Mouse (Mus musculus): Measurements from ENCODE around the gene Elmo3.

Elmo3 gene

DNA sequence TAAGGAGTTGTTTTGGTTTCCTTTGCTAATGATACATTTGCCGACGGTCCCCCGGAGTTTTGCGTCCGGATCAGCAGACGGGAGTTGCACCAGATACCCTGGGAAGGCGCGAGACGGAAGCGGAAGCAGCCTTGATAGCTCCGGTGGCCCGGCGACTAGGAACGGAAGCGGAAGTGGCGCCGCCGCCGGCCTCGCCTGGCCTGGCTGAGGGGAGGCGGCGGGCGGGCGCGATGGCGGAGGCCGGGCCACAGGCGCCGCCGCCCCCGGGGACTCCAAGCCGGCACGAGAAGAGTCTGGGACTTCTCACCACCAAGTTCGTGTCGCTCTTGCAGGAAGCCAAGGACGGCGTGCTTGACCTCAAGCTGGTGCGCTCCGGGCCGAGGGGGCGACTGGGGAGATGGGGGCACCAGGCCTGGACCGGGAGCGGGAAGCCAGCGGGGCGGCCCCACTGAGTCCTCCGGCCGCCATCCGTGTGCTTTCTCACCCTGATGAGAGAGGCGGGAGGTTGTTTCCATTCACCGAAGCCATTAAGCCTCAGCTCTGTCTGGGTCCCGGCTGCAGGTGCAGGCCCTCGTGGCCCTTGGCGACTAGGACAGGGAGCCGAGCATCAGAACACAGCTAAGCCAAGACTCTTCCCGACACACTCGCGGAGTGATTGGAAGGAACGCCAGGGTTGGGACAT lies 7.7 kb upstream of the Elmo3 start, which contains the start of gene E2f4:
Gene E2f4 (plus strand): TSS at position 153 of the 682 bp plus-strand sequence.
- DNase-seq (ENCODE audit: low read depth, low spot score), result peak; percentile 94

DNA sequence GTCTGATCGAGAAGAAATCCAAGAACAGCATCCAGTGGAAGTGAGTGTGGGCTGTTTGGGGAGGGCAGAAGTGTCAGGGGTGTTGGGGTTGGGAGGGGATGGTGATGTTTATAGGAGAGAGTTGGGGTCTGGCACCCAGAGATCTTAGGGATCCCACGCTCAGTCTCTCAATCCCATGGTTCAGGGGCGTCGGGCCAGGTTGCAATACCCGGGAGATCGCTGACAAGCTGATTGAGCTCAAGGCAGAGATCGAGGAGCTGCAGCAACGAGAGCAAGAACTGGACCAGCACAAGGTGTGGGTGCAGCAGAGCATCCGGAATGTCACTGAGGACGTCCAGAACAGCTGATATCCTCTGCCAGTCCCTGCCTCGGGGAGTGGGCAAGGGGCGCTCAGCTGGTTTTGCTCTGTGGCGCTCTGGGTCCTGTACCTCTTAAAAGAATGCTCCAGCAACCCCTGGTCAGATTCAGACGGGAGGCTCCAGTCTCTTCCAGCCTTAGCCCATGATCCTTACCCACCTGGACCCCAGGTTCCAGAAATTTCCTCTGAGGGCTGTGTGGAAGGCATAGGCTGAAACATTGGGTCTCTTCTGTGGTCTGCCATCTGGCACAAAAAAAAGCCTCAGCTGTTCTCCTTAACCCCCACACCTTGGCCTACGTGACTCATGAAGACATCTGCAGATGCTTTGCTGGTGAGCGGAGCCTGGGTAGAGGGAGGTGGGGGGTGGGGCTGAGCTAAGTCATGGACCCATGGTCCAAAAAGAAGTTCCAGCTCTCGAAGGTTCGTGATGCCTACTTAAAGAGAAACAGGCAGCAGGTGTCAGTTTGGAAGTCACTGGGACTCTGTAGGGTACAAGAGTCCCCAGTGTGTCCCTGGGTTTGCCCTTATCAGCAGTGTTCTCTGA lies 6.8 kb upstream of the Elmo3 start:
- DNase-seq (ENCODE audit: low read depth, low spot score), result no peak

DNA sequence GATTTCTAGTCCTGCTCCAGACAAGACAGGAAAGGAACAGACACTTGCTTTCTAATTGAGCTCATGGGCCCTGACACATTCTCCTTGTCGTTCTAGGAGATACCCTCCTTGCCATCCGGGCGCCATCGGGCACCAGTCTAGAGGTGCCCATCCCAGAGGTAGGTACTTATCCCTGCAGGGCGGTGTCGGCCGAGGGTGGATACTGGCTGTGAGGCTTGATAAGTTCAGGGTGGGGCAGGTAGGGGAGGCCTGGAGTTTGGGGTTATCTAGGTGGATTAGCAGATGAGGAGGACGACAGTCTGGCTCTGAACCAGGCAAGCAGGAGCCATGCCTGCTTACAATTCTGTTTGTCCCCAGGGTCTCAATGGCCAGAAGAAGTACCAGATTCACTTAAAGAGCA lies 5.4 kb upstream of the Elmo3 start:
- no peak for DNase-seq (ENCODE audit: low read depth, low spot score)

DNA sequence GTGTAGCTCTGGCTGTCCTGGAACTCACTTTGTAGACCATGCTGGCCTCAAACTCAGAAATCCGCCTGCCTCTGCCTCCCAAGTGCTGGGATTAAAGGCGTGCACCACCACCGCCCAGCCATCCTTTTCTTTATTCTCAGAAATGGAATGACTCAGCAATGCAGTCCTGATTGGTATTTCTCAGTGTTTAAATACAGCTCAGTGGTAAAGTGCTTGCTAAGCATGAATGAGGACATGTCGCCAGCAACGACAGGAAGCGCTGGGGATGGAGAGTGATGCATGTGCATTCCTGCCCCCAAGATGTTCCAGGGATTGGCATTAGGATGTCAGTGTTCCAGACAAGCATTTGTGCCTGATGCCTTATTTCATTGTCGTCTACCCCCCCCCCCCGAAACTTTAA lies 2.0 kb upstream of the Elmo3 start:
- DNase-seq (ENCODE audit: low read depth, low spot score), result no peak

DNA sequence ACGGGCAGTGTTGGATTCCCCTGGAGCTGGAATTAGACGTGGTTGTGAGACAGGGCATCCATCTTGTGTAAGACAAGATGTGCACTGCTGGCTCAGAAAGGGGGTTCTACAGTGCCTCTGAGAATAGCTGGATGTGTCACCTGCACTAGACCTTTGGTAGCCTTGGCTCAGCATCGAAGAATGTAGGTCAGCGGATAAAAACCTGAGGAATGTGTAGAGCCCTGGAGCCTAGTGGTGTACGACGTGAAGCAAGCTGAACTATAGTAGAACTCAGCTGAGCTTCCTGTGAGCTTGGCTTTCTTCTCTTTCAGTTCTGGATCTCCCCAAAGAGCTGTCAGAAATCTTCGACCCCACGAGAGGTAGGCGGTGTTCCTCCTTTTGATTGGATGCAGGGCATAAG lies 1.5 kb upstream of the Elmo3 start:
- no peak for DNase-seq (ENCODE audit: low read depth, low spot score)

DNA sequence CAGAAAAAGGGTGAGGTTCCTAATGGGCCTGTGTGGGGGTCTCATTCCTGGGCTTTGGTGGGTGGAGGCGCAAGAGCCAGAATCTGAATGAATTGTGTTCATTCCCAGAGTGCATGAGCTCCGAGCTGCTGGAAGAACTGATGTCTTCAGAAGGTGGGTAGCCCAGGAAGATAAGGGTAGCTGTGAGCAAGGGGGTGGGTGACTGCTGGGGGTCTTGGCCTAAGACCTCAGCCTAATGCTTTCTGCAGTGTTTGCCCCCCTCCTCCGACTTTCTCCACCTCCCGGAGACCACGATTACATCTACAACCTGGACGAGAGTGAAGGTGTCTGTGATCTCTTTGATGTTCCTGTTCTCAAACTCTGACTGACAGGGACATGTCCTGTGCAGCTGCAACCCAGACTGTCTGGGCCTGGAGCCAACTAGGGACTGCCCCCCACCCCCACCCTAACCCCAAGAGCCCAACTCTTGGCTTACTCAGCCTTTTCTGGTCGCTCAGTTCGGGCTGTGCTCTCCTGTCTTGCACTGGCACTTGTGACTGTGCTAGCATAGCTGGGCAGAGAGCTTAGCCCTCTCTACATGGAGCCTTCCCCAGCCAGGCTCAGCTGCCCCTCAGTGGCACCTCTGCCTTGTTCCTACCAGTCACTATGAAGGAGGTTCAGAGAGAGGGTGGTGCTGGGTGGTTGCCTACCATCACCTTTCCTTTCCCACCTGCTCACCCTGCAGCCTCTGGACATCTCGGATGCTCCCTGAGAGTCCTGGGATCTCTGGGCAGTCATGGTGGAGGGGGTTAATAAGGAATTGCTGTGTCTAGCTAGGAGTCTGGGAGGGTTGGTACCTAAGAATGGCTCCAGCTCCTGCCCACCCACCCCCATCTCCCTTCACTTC lies 833 bp upstream of the Elmo3 start:
- DNase-seq (ENCODE audit: low read depth, low spot score), result no peak

DNA sequence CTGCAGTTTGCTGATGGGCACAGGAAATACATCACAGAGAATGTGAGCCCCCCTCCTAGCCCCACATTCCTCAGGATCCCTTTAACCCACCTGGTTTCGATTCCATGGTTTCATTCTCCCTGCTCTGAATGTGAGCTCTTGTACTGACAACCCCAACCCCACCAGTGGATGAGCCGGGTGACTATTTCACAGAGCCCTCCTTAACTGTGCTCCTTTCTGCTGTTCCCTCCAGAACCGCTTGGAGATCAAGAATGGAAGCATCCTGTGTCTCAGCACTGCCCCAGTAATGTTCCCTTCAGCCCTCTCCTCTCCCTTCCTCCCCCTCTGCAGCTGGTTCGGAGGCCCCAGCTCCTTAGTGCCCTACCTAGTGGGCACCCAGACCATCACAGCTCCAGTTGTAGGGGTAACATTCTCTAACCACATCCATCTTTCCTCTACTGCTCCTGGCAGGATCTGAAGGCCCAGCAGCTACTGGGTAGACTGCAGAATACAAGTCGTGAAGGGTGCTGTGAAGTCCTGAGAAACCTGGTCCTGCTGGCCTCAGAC lies 818 bp downstream of the Elmo3 start:
- DNase-seq (ENCODE audit: low read depth, low spot score), result no peak

DNA sequence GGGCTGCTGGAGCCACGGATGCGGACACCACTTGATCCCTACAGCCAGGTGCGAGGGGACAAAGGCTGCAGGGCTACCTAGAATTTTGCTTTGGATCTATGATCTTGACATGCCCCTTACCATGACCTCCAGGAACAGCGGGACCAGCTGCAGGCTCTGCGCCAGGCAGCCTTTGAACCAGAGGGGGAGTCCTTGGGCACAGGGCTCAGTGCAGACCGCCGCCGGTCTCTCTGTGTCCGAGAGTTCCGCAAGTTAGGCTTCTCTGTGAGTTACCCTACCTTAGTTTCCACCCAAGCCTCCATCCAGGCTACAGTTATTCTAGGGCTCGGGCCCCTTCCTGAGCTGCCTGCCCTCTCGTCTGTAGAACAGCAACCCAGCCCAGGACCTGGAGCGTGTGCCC lies 2.3 kb downstream of the Elmo3 start:
- DNase-seq (ENCODE audit: low read depth, low spot score), result no peak

DNA sequence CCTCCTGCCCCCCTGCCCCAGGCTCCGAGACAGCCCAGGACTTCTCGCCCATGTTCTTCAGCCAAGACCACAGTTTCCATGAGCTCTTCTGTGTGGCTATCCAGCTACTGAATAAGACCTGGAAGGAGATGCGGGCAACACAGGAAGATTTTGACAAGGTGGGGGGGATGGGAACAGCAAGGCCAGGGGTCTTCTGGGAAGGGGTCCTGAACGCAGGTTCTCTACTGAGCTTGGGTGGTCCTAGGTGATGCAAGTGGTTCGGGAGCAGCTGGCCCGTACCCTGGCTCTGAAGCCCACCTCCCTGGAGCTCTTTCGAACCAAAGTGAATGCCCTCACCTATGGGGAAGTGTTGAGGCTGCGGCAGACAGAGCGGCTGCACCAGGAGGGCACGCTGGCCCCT lies 3.0 kb downstream of the Elmo3 start:
- no peak for DNase-seq (ENCODE audit: low read depth, low spot score)

DNA sequence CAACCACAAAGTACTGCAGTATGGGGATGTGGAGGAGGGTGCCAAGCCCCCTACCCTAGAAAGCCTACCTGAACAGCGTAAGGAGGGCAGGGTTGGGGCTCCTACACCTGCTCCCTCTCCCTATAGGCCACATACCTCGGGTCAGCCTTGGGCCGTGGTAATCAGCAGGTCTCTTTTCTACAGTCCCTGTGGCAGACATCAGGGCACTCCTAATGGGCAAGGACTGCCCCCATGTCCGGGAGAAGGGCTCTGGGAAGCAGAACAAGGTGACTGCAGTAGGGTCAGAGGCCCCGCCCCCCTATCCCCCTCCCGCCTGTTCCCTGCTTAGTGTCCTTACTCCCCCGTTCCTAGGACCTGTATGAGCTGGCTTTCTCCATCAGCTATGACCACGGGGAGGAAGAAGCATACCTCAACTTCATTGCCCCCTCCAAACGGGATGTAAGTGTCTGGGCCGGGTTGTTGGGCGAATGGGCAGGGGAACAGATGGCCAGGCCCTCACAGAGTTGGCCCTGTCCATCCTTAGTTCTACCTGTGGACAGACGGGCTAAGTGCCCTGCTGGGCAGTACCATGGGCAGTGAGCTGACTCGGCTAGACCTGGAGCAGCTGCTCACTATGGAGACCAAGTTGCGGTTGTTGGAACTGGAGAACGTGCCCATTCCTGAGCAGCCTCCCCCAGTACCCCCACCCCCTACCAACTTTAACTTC lies 3.9 kb downstream of the Elmo3 start:
- DNase-seq (ENCODE audit: low read depth, low spot score), result no peak

DNA sequence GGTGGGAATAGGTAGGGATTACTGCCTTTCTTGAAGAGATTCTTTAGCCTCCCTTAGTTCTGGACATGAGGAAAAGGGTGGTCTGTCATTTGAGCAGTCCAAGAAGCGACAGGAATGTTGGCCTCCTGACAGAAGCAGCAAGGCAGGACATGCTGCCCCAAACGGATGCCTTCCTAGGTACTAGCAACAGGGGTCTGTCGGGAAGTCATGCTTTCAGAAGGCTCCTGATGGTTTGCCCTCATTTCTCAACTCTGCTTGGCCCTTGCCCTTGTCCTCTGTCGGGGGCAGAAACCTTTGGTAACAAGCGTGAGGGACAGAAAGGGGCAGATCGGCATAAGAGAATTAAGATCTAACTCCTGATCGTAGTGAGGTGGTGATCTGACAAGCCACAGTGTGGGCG lies 4.7 kb downstream of the Elmo3 start:
- DNase-seq (ENCODE audit: low read depth, low spot score), result no peak

DNA sequence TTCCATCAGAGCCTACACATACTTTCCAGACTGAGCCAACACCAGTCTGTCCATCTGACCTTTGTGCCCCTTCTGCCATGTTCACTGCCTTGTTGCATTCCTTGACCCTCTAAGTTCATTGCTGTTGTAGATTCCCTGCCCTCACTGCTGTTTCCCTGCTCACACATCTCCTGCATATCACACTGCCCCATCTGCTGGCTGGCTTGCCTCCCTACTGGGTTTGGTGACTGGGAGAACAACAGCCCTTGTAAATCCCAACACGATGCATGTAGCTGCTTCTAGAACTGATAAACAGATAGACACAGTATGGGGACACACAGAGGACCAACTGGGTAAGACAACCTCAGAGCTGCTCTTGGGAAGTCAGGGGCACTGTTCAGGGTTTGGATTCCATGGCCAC lies 6.3 kb downstream of the Elmo3 start:
- no peak for DNase-seq (ENCODE audit: low read depth, low spot score)

DNA sequence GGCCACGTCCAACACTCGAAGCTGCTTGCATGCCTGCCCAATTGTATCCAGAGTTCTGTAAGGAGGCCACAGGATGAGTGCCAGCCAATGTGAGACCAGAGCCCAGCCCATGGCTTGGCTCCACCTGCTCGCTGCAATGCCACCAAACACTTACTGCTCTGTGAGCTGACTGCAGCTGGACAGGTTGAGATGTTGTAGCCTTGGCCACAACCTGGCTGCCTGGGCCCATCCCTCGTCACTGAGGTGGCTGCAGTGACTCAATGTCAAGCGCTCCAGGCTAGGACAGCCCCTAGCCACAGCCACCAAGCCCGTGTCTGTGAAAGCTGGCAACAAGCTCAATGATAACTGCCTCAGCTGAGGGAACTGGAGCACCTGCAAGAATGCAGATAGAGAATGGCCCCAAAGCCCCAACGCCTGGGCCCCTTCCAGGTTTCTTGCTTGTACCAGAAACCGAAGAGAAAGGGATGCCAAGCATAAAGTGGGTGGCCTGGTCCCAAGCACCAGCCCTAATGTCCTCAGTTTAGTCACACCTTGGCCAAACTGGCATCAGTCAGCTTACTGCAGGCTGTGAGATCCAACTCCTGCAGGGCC lies 7.6 kb downstream of the Elmo3 start:
- DNase-seq (ENCODE audit: low read depth, low spot score), result no peak

DNA sequence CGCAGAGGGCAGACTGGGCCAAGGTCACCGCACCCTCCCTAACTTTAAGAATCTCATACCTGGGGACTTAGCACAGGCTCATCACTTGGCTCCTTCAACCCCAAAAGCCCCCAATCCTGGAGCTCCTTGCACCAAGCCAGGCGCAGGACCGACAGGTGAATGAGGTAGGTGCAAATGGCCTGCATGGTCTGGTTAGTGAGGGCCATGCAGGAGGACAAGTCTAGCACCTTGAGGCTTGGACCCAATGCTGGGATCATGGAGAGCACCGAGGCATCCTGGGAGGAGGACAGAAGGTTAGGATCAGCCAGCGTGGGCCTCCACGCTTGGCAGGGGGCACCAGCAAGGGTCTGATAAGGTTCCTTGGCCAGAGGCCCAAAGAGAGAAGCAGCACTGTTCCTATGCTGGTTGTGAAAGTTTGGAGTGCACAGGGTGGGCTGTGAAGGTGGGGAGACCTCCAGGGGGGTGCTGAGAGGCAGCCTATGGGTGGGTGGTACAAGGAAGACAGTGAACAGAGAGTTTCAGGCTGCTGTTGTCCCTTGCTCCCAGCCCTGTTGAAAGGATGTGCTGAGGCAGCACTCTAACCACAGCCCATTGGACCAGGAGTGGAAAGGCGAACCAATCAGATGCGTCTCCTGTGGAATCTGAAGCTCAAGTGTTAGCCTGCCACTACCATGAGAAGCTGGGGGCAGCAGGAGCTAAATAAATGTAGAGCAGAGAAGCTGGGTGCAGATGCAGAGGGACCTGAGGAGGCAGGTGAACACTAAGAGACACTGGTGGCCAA lies 8.4 kb downstream of the Elmo3 start:
- DNase-seq (ENCODE audit: low read depth, low spot score), result no peak

DNA sequence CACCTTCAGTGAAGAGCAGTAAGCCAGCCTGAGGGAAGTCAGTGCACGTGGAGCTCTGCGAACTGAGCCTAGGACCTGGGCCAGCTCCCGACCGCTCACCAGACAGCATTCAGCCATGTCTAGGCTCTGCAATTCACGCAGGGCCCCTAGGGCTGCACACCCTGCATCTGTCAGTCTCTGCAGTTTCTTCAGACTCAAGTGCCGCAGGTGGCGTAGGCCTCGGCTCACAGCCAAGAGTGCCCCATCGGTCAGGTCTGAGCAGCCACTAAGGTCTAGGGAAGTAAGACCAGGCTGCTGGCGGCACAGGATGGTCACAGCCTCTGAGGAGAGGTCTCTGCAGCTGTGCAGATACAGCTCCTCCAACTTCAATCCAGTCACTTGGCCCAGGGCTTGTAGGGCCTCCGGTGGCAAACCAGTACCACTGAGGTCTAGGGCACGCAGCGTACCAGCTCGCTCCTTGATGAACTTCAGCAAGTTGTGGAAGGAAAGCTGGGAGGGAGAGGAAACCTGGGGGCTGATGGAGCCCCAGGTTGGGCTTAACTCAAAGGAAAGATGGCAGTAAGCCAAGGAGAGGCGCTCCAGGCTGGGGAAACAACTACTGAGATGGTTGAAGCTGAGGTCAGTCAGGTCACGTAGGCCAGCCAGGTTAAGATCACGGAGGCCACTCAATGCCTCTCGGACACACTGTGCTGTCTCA lies 9.8 kb downstream of the Elmo3 start:
- DNase-seq (ENCODE audit: low read depth, low spot score), result no peak

DNA sequence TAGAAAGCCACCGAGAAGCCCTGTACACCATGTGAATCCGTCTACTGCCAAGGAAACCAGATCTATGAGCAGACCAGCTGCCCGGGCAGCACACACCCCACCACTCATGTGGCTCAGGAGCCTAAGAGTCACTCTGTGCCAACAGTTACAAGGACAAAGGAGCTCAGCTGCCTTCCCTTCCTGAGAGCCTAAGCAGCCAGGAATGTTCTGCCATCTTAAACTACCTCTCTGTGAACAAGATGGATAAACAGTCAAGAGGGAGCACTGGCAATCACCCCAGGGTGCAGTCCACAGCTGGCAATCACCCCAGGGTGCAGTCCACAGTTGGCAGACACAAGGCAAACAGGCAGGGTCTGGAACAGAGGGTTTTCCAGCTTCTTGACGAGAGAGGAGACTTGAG lies 12.5 kb downstream of the Elmo3 start:
- DNase-seq (ENCODE audit: low read depth, low spot score), result no peak

DNA sequence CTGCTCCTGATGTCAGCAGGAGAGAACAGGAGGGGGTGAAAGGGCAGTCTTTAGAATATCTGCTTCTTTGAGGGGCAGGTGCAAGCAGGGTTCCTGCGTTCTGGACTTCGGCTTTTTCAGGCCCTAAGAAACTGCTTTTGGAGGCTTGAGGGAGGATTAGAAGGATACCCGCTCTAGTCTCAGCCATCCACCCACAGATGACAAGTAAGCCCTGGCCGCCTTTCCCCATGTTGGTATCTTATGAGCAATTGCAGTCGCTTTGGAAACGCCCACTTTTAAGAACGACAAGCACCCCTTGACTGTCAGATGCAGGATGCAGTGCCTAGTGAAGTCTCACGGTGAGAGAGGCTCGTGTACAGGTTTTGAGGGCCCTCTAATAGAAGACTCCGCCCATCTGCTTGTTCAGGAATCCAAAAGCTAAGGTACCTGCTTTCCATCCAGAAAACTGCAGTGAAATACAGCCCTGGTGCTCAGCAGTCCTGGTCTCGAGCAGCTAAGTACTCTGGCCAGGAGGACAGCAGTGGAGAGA lies 13.3 kb downstream of the Elmo3 start:
- no peak for DNase-seq (ENCODE audit: low read depth, low spot score)

DNA sequence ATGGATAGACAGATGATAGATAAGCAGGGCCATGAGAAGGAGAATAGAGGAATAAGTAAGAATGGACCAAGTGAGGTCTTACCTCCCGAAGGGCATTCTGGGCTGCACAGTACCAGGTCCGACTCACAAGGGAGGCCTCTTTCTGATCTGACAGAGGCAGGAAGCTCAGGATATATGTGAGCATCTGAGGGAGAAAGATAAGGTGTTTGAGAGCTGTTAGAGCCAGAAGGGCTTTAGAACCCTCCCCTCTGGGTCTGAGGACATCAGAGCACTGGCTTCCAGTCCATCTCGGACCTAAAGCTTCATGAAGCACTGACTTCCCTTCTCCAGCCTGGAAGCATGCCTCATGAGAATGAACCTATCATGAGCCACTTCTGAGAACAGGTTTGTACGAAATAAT lies 17.8 kb downstream of the Elmo3 start:
- no peak for DNase-seq (ENCODE audit: low read depth, low spot score)

DNA sequence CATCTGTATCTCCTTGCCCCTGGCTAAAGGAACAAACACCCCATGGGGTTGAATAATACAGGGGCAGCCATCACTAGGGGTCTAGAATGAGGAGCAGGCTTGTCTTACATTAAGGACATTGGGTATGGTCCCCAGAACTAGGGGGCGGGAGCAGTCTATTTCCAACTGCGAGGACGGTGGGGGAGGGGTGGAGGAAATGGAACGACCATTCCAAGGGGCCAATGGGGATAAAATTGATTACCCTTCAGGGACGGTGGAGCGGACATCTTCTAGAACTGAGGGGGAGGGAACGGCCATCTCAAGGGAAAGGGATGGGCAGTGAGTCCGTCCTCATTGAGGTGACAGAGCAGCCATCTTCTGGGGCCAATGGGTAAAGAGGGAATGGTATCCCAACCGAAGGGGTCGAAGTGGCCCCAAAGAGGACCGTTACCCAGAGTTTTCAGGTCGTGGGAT lies 20.3 kb downstream of the Elmo3 start:
- DNase-seq (ENCODE audit: low read depth, low spot score), result no peak

All from ES-CJ7 (cell line).